Mouse (Mus musculus) midbrain, embryonic 12.5 days (tissue): ENCODE data around the gene Vav3. TPM values are rescaled to one million over a fixed set of nuclear protein-coding genes. Genes with fewer than 3 reads are reported as not detected.

ENCODE experiments used
- polyA plus RNA-seq: library from polyadenylated mRNA; unstranded; fragments of >200 nt; fragmentation: Nextera tagmentation; extraction: Ambion mirVana; gene quantifications from 2 replicates; pipeline ENCODE4 v1.2.1, GENCODE M21; 2016

Vav3 gene
- polyA plus RNA-seq, 1 experiment from 2014 or later = 27.4 TPM

Other genes with a start within 250 kb of the Vav3 start
- 23.5 and 28.2 TPM in 2 replicates for gene Slc25a24, start 217.5 kb upstream of the Vav3 start, polyA plus RNA-seq